Mouse (Mus musculus): ENCODE results near the gene Agtpbp1.

DNA sequence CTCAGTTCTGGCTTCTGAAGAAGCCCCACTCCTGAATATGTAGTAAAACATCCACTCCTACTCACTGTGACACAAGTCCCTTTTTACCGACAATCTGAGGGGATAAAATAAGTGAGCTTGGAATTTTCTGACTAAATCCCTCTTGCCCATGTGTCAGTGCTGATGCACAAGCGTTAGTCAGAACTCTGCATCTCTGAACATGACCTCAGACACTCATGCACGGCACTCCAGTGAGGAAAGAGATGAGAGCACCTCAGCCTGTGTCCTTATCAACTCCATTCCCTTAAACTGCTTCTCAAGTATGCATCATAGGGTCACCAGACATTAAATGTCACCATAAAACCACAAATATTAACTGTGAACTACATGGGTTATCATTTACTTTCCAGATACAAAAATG lies 124.1 kb downstream of the Agtpbp1 start:
- no peak for TF ChIP-seq CTCF (IDR thresholded peaks at IDR 0.05; ENCODE audit: control insufficient read depth, insufficient read depth, insufficient read length)
- no peak for TF ChIP-seq MYOG (IDR thresholded peaks at IDR 0.05; ENCODE audit: control insufficient read depth, extremely low read depth, insufficient read length)
- TF ChIP-seq USF1 (IDR thresholded peaks at IDR 0.05; ENCODE audit: low read depth), result no peak
- TF ChIP-seq FOSL1 (IDR thresholded peaks at IDR 0.05; ENCODE audit: insufficient read depth, low read length, poor library complexity, severe bottlenecking), result no peak
- no peak for TF ChIP-seq CEBPB (IDR thresholded peaks at IDR 0.05; ENCODE audit: low read depth)
